Mouse (Mus musculus): ENCODE data around the gene Gga1.

GRCm38 (mm10) chr15:78934784-78935320 lies 57.9 kb downstream of the Gga1 start, which contains the start of gene Nol12:
- TF ChIP-seq CTCF (IDR thresholded peaks at IDR 0.05; ENCODE audit: control insufficient read depth, insufficient read depth, insufficient replicate concordance, low read depth, low read length) (no peak), POLR2A (IDR thresholded peaks at IDR 0.05; ENCODE audit: control insufficient read depth, low read depth, low read length) (peak; percentile 64; the same call in 1 of the 2 replicates)

Data from testis, adult 2 months (tissue).